Mouse (Mus musculus) bone marrow macrophage, adult 2 months (primary cell): Measurements from ENCODE around the gene Tbc1d17.

ENCODE experiments used
- CTCF ChIP-seq: IDR thresholded peaks from 2 replicates; pipeline ENCODE4 v1.5.1; 2012; ENCODE audit warnings: low read depth, mild to moderate bottlenecking, low read length, moderate library complexity
- POLR2A ChIP-seq: IDR thresholded peaks from 2 replicates; pipeline ENCODE4 v1.6.1; 2012; ENCODE audit warnings: mild to moderate bottlenecking, low read depth, low read length, borderline replicate concordance

GRCm38 (mm10) chr7:44814952-44815553 is 33.8 kb downstream of the Tbc1d17 start:
- TF ChIP-seq POLR2A, result no peak
- TF ChIP-seq CTCF, result no peak
